Mouse (Mus musculus) lung, postnatal 25 days (tissue): ENCODE data around the gene Astl.

Experiments
- DNase-seq: peaks from one replicate; pipeline ENCODE4 v3.0.0; 2022; ENCODE audit warnings: low spot score

Gene Astl

GRCm38 (mm10) chr2:127324456-127324855 lies 14.0 kb upstream of the Astl start:
- no peak for DNase-seq

- DNase-seq: no peak
Observed at GRCm38 (mm10) chr2:127328090-127328851, 10.2 kb upstream of the Astl start.

DNA sequence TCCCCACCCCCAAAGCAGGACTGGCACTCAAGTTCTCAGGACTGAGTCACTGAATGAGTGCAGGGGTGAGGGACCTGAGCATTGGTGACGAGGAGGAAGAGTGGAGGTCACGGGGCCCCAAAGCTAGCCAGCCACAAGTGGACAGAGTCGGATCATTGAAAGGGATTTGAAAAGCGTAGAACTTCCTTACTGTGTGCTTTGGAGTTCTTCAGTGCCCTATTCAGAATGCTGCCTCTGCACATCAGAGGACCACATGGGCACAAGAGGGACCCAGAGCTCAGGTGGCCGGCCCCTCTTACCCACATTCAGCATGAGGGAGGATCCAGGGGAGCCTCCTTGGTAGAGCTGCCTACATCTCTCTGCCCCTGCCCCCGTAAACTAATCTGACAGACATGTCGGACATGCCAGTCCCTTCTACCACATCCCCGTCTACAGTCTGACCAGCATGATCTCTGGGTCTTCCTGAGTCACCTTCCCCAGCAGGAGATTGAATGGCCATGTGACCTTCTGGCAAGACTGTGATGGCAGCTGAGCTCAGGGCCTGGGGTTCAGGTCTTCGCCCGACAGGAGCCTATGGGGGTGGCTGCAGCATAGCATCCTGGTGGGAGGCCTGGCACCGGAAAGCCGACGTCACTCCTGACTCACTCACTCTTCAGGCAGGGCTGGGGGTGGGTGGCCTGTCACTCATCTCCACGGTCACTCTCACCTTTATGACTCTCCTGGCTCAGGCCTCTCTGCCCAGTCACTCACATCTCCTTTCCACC lies 5.5 kb upstream of the Astl start:
- DNase-seq: no peak

GRCm38 (mm10) chr2:127333945-127334603 lies 4.4 kb upstream of the Astl start:
- peak; percentile 25 for DNase-seq

- DNase-seq: peak; percentile 42
Observed at GRCm38 (mm10) chr2:127335078-127335541, 3.3 kb upstream of the Astl start.

- DNase-seq: peak; percentile 89
Observed at GRCm38 (mm10) chr2:127335767-127336496, 2.5 kb upstream of the Astl start, which contains the start of gene Dusp2. Gene Dusp2 (plus strand): TSS chr2:127336159.

DNA sequence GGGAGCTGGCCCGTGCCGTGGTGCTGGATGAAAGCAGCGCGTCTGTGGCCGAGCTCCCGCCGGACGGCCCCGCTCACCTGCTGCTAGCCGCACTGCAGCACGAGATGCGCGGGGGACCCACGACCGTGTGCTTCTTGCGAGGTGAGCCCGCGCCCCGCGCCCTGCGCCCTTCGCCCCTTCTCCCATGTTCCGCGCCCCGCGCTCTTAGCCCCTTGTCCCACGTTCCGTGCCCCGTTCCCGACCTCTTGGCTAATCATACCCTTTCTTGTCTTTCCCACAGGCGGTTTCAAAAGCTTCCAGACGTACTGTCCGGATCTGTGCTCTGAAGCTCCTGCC lies 2.0 kb upstream of the Astl start:
- no peak for DNase-seq

DNA sequence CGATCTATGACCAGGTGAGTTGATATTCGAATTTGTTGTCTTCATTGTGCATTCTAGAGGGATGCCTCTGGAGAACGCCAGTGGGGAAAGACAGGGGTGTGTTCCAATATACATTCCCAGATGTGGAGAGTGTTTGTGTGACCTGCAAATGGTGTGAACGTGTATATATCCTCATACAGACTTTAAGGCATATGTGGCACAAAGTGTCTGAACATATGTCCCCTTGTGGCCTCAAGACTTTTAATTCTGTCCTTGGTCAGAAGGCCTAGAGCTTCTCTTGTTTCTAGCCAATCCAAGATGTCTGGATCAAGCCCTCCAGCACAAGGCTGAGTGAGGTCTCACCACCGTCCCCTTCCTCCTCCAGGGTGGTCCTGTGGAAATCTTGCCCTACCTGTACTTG lies 1.6 kb upstream of the Astl start:
- DNase-seq: no peak

DNA sequence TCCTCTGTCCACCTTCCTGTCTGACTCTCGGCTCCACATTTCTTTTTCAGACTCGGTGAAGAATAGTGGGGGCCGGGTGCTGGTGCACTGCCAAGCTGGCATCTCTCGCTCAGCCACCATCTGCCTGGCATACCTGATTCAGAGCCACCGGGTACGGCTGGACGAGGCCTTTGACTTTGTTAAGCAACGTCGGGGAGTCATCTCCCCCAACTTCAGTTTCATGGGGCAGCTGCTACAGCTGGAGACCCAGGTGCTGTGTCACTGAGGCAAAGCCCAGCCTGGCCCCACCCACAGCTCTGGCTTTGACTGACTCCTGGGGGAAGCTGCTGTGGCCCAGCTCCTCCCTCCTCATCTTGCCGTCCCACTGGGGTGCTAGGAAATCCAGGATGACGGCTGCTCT lies 908 bp upstream of the Astl start:
- no peak for DNase-seq

DNA sequence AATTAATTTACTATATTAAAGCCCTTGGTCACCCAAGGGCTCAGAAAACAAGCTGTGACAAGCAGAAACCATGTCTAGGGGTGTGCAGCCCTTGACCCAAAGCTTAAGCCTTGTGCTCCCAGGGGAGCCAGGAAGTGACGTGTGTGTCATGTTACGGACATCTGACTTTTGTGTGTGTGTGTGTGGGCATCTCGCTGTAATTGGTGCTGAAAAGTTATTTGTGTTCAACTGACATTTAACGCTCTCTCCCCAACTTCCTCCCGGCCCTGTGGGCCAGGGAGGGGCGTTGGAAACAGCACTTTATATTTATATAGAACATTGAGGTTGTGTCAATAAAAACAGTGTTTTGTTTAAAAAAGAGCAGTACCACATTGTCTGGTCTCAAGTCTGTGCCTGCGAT lies 427 bp upstream of the Astl start:
- peak; percentile 34 for DNase-seq

DNA sequence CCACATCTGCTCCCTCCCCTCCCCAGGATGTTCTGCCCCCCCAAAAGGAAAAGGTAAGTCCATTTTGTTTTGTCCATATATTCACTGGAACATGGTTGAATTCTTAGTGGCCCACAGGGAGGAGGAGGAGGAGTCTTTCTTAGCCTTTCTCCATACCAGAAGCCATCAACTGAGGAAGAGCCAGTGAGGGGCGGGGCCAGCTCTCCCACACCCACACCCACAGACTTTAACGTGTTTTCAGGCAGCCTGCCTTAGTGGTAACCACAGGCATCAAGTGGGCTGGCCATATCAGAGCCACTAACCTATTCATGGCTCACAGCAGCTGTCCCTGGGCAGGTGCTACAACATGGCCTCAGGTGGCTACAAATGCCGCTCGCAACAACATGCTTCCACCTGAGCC lies 394 bp downstream of the Astl start:
- DNase-seq: no peak

DNA sequence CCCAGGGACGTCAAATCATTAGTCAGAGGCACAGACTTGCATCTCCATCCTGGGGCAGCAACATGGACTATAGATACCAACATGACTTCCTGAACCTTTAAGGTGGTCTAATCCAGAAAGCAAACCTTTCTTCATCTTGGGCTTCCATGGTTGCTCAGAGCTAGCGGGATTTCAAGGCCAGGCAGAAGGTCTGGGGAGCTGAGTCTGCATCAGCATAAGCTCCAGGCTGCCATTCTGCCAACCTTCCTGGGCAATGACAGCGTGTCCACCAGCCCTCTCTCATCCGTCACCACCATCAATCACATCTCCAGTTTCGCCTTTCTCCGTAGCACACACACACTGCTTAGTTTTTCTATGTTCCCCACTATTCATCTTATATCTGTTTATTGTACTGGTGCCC lies 823 bp downstream of the Astl start:
- DNase-seq: no peak

- DNase-seq: peak; percentile 40
Observed at GRCm38 (mm10) chr2:127341159-127341558, 2.7 kb downstream of the Astl start.

DNA sequence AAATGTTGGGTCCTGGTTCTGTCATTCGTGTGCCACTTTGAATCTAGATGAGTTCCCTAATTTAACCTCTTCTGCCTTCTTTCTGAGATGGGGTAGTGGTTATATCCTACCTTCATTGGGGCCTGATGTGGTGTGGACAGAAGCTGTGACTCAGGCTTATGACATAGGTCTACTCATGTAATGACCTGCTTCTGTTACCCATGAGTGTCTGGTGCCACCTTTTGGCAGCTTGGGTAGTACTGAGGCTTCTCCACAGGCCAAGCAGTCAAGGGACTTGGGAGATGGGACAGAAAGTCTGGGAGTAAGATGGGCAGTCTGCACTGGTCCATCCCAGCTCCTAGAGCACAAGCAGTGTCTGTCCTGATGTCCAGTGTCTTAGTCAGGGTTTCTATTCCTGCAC lies 7.9 kb downstream of the Astl start:
- DNase-seq: no peak

DNA sequence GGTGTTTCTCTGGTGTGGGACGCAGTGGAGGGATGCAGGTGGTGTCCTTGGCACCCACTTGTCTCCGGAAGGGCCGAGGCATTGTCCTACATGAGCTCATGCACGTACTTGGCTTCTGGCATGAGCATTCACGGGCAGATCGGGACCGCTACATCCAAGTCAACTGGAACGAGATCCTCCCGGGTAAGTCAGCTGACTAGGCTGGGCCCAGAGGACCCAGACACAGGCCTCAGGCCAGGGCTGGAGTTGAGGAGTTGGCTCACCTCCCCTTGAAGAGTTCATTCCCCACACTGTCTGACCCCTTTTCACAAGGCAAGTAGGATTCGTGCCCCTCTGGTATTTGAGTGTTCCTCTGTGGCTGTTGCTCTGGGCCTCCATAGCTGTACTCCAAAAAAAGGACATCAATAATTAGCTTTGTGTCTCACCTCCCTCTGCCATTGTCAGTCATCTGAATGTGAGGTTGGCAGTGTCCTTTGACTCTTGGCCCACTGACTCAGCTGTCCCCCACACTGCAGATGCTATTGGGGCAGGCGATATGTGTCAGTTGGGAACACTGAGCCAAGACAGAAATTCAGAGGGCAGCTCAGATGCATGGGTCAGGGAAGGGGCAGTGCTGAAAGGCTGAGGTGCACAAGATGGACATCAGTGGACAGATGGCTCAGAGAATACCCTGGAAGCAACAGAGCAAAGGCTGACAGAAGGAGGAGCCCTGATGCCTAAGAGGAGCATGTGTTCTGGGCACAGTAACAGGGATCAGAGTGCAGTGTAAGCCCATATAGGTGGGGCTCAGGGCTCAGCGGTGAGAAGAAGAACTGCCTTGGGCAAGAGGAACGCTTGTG lies 8.9 kb downstream of the Astl start:
- DNase-seq: no peak

DNA sequence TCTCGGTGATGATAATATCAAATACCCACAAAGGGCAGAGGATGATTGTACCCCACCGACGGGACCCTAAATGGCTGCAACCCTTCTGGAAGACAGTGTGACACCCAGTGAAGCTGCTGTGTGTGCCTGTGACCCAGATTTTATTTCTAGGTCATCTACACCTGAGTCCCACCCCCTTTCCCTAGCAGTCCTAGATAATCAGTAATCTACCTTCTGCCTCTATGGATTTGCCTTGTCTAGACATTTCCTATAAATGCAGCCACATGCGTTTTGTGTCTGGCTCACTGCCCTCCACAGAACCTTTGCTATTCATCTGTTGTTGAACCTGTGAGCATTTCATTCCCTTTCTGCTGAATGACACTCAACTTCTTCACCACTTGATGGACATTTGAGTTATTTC lies 15.4 kb downstream of the Astl start:
- DNase-seq: no peak

GRCm38 (mm10) chr2:127362459-127363281 lies 24.2 kb downstream of the Astl start, which contains the start of gene Adra2b:
Gene Adra2b (plus strand): TSS chr2:127363208.
- DNase-seq: peak; percentile 80

GRCm38 (mm10) chr2:127363282-127363652 lies 24.8 kb downstream of the Astl start:
- DNase-seq: no peak

DNA sequence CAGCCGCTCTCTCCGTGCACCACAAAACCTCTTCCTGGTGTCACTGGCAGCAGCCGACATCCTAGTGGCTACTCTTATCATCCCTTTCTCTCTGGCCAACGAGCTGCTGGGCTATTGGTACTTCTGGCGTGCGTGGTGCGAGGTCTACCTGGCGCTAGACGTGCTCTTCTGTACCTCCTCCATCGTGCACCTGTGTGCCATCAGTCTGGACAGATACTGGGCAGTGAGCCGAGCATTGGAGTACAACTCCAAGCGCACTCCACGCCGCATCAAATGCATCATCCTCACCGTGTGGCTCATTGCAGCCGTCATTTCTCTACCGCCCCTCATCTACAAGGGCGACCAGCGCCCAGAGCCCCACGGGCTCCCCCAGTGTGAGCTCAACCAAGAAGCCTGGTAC lies 25.3 kb downstream of the Astl start:
- no peak for DNase-seq

- no peak for DNase-seq
Observed at GRCm38 (mm10) chr2:127364452-127364851, 26.0 kb downstream of the Astl start.
